Comparison of ENCODE assay signal across 16 mouse cellular contexts in genomic region chr6:15310671-15311070, GRCm38 (mm10).
A peak's percentile ranks its signal among the peaks of the same experiment; 100 is the strongest.
DNase-seq lines count a peak whose midpoint lies in the region; ATAC-seq lines count a peak whose summit lies in the region.
"Had no signal": no experiment of that assay in that cellular context is flagged by ENCODE, and none has a peak within 500 bp of the region (broad histone marks: within the 10 kb centered on the region; RNA-seq: fewer than 3 reads in every experiment).

No protein-coding gene starts in this region.

- DNase-seq in embryonic facial prominence, embryonic 14.5 days (ENCODE audit: low spot score), result peak; percentile 68
- DNase-seq in embryonic facial prominence, embryonic 10.5 days (ENCODE audit: low spot score), result no peak
- peak; percentile 9 to 27 for DNase-seq in left cerebral cortex, postnatal 10 days (ENCODE audit: extremely low spot score in 1 of 2, low spot score in 2 of 2)
- no peak for DNase-seq in left cerebral cortex, adult 18-20 months (ENCODE audit: low spot score in 2 of 2)
- DNase-seq in right cerebral cortex, postnatal 4 days, result peak; percentile 49
- DNase-seq in right cerebral cortex, postnatal 36 days (ENCODE audit: low spot score in 2 of 2), result no peak
- no peak for DNase-seq in gastrocnemius, postnatal 25 days
- no peak for DNase-seq in gastrocnemius, postnatal 36 days
- DNase-seq: heart, adult 2 months; kidney, postnatal 14 days; layer of hippocampus, adult 9-11 months; thymus, postnatal 36 days had no signal

- WGBS in embryonic facial prominence, embryonic 14.5 days, result 47% methylated on average over 5 of the region's 5 CpGs
- WGBS in embryonic facial prominence, embryonic 10.5 days, result 60% methylated on average over 5 of the region's 5 CpGs

- H3K4me1 ChIP-seq in embryonic facial prominence, embryonic 14.5 days (ENCODE audit: control insufficient read depth, insufficient read depth, low read length), result no peaks in the 10 kb centered on the region; the same call in 1 of the 2 replicates
- H3K4me1 ChIP-seq in embryonic facial prominence, embryonic 10.5 days, result peaks cover 6% of the 10 kb centered on the region; the same call in 1 of the 2 replicates
- H3K4me1 ChIP-seq: limb, embryonic 12.5 days; liver, embryonic 15.5 days had no signal

- H3K4me3 ChIP-seq in embryonic facial prominence, embryonic 14.5 days (ENCODE audit: low read depth, low read length), result no peak overlapping the region
- H3K4me3 ChIP-seq in embryonic facial prominence, embryonic 10.5 days, result no peak overlapping the region
- H3K4me3 ChIP-seq: heart, adult 2 months; limb, embryonic 12.5 days; liver, embryonic 15.5 days had no signal

- no peaks in the 10 kb centered on the region for H3K9me3 ChIP-seq in embryonic facial prominence, embryonic 14.5 days (ENCODE audit: control insufficient read depth, low read length)
- no peaks in the 10 kb centered on the region for H3K9me3 ChIP-seq in embryonic facial prominence, embryonic 10.5 days
- H3K9me3 ChIP-seq: limb, embryonic 12.5 days; liver, embryonic 15.5 days had no signal

- H3K4me2 ChIP-seq in embryonic facial prominence, embryonic 14.5 days (ENCODE audit: low read depth, low read length), result no peak overlapping the region
- H3K4me2 ChIP-seq: limb, embryonic 12.5 days; liver, embryonic 15.5 days had no signal

- ATAC-seq in embryonic facial prominence, embryonic 14.5 days (ENCODE audit: low read depth), result peak; percentile 80
- ATAC-seq: intestine, postnatal 0 days had no signal

- no peak overlapping the region for H3K27ac ChIP-seq in embryonic facial prominence, embryonic 14.5 days (replicated peaks; ENCODE audit: low read depth, low read length)
- no peak overlapping the region for H3K27ac ChIP-seq in embryonic facial prominence, embryonic 10.5 days (replicated peaks)
- H3K27ac ChIP-seq: heart, adult 2 months; limb, embryonic 12.5 days; liver, embryonic 15.5 days; stomach, postnatal 0 days had no signal

- H3K36me3 ChIP-seq in embryonic facial prominence, embryonic 14.5 days (ENCODE audit: control insufficient read depth, insufficient read depth, low read length), result no peaks in the 10 kb centered on the region
- H3K36me3 ChIP-seq in embryonic facial prominence, embryonic 10.5 days (replicated peaks), result no peaks in the 10 kb centered on the region
- H3K36me3 ChIP-seq: limb, embryonic 12.5 days; liver, embryonic 15.5 days had no signal

- intact Hi-C loops in left cerebral cortex, postnatal 10 days (cut with DNase I), result no loop called here
- intact Hi-C loops in gastrocnemius, postnatal 36 days (cut with DNase I), result no loop called here

- no peak overlapping the region for H3K9ac ChIP-seq in embryonic facial prominence, embryonic 14.5 days (ENCODE audit: low read depth, low read length)
- H3K9ac ChIP-seq: limb, embryonic 12.5 days; liver, embryonic 15.5 days had no signal

- H3K27me3 ChIP-seq in embryonic facial prominence, embryonic 14.5 days (replicated peaks; ENCODE audit: control insufficient read depth, insufficient read depth, low read length), result no peaks in the 10 kb centered on the region; the same call in 1 of the 2 replicates
- no peaks in the 10 kb centered on the region for H3K27me3 ChIP-seq in embryonic facial prominence, embryonic 10.5 days (replicated peaks; ENCODE audit: low read depth, poor library complexity, severe bottlenecking)
- H3K27me3 ChIP-seq: limb, embryonic 12.5 days; liver, embryonic 15.5 days had no signal

Comparison
In these comparisons a context has a peak if more than half of its experiments do, and no peak if none do; other contexts are left out.
1. DNase-seq: peak in embryonic facial prominence, embryonic 14.5 days (single experiment), left cerebral cortex, postnatal 10 days (2 of 2) and right cerebral cortex, postnatal 4 days (single experiment); none in embryonic facial prominence, embryonic 10.5 days (single experiment), left cerebral cortex, adult 18-20 months (0 of 2), right cerebral cortex, postnatal 36 days (0 of 2), gastrocnemius, postnatal 25 days (single experiment) and gastrocnemius, postnatal 36 days (0 of 2).